Mouse (Mus musculus) liver, embryonic 11.5 days (tissue): ENCODE results near the gene Ppp1r32. TPM values are rescaled to one million over a fixed set of nuclear protein-coding genes. Genes with fewer than 3 reads are reported as not detected.

Experiments
- ATAC-seq: fragments of 200-750 bp; cut with Nextera tagmentation; replicated peaks from 2 replicates; pipeline ENCODE4 v1.8.0; 2017; ENCODE audit warnings: moderate number of reproducible peaks, mild to moderate bottlenecking, moderate TSS enrichment, moderate library complexity; ENCODE audit not compliant: low FRiP score
- DNase-seq: peaks from one replicate; pipeline ENCODE4 v3.0.0-alpha.2; 2017; ENCODE audit warnings: low spot score
- H3K27ac ChIP-seq: fragments of 300-500 bp; sonication (generic); 2 replicates; pipeline ENCODE4 v1.5.1; 2014; ENCODE audit warnings: mild to moderate bottlenecking, low read depth, low read length, control low read depth
- H3K27me3 ChIP-seq: fragments of 300-500 bp; sonication (generic); replicated peaks from 2 replicates; pipeline ENCODE4 v1.6.1; 2014; ENCODE audit warnings: low read length, mixed read lengths; ENCODE audit not compliant: control insufficient read depth, insufficient read depth
- H3K36me3 ChIP-seq: fragments of 300-500 bp; sonication (generic); 2 replicates; pipeline ENCODE4 v1.6.1; 2014; ENCODE audit warnings: mild to moderate bottlenecking, low read length, moderate library complexity, mixed read lengths; ENCODE audit not compliant: control insufficient read depth, insufficient read depth
- H3K4me1 ChIP-seq: fragments of 300-500 bp; sonication (generic); replicated peaks from 2 replicates; pipeline ENCODE4 v1.6.1; 2014; ENCODE audit warnings: low read length, mixed read lengths; ENCODE audit not compliant: control insufficient read depth, insufficient read depth
- H3K4me2 ChIP-seq: fragments of 300-500 bp; sonication (generic); 2 replicates; pipeline ENCODE4 v1.6.1; 2014; ENCODE audit warnings: mild to moderate bottlenecking, control low read depth, moderate library complexity
- H3K4me3 ChIP-seq: fragments of 300-500 bp; sonication (generic); 2 replicates; pipeline ENCODE4 v1.5.1; 2014; ENCODE audit warnings: low read depth, low read length, control low read depth
- H3K9ac ChIP-seq: fragments of 300-500 bp; sonication (generic); 2 replicates; pipeline ENCODE4 v1.6.1; 2014; ENCODE audit warnings: low read depth, low read length, control low read depth
- H3K9me3 ChIP-seq: fragments of 300-500 bp; sonication (generic); 2 replicates; pipeline ENCODE4 v1.6.1; 2016; ENCODE audit warnings: low read length, inconsistent platforms, mixed read lengths; ENCODE audit not compliant: control insufficient read depth
- WGBS: fragments of 180-500 bp; shearing (Covaris S2); extraction: QIAGEN DNeasy Blood & Tissue Kit; methylation state at CpG from one replicate; pipeline ENCODE4 v1.1.7; 2014; 5-methylcytosine and 5-hydroxymethylcytosine counted together
- polyA plus RNA-seq: library from polyadenylated mRNA; unstranded; fragments of >200 nt; fragmentation: Nextera tagmentation; extraction: Ambion mirVana; gene quantifications from 2 replicates; pipeline ENCODE4 v1.2.1, GENCODE M21; 2014

The Ppp1r32 gene
- polyA plus RNA-seq, 1 experiment from 2014 or later: 0.12 TPM

DNA sequence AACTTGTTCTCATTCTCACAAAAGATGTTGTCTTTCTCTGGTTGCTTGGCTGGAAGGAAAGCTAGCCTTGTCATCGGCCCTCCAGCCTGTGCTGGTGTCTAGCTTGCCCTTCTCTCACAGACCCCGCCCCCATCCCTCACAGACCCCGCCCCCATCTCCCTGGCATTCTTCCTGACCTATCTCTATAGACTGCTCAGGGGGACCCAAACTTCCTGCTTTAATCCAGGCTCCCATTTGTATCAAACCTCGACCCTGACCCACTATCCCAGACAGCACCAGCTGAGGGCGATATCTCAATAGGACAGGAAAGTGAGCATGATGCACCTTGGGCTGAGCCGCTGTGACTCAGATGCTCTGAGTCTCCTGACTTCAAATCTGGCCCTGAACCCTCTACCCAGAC, 8.9 kb downstream of the Ppp1r32 start:
- Histone ChIP-seq H3K27ac (no peak overlapping the region), H3K4me1 (no peaks in the 10 kb centered on the region), H3K4me2 (no peak overlapping the region), H3K36me3 (no peaks in the 10 kb centered on the region), H3K4me3 (no peak overlapping the region), H3K9ac (no peak overlapping the region), H3K9me3 (no peaks in the 10 kb centered on the region), H3K27me3 (no peaks in the 10 kb centered on the region; the same call in 1 of the 2 replicates)
- no peak for ATAC-seq
- DNase-seq: no peak
- WGBS: 16% methylated on average over 6 of the region's 6 CpGs

DNA sequence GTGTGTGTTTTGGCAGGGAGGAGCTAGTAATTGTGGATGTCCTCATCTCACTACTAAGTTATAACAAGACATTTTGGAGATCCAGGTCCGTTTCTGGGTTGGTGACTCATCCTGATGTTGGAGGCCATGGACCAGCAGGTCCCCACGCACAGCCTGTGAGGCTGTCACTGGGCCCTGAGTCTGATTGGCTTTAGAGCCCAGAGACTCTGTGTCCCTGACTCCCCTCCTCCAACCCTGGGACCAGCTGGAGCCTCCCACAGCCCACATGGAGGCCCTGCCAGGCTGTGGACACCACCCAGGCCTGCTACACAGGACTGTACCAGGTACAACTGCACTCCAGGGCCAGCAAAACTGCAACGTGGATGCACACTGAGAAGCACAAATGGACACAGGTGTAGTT, 9.8 kb downstream of the Ppp1r32 start:
- no peaks in the 10 kb centered on the region; the same call in 1 of the 2 replicates for H3K27me3 ChIP-seq
- WGBS: 70% methylated on average over 3 of the region's 3 CpGs

DNA sequence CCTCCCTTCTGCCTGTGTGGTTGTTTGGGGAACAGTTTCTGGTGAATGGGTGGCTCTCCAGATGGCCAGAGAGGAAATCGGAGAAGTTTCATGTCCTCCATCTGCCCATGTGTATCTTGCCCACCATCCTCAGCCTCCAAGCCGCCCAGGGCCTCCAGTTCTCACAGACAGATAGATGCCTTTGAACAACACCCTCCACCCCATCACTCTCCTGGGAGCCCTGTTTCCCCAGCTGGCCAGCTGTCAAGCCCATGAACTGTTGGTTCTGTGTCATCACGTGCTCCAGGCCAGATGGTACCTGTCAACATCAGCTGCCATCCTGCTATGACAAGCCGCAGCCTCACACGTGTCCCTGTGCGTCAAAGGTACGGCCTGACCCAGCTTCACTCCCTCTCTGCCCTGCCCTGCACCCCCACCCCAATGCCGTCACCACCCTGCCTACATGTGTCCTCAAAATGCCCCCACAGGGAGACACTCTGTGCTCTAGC, 13.5 kb downstream of the Ppp1r32 start:
- Histone ChIP-seq H3K36me3 (no peaks in the 10 kb centered on the region), H3K27me3 (no peaks in the 10 kb centered on the region; the same call in 1 of the 2 replicates), H3K9ac (no peak overlapping the region), H3K4me3 (no peak overlapping the region), H3K9me3 (no peaks in the 10 kb centered on the region), H3K27ac (no peak overlapping the region), H3K4me1 (no peaks in the 10 kb centered on the region), H3K4me2 (no peak overlapping the region)
- ATAC-seq: no peak
- 57% methylated on average over 8 of the region's 8 CpGs for whole genome bisulfite sequencing
- no peak for DNase-seq

More for the DNA sequence above, 9.8 kb downstream of the Ppp1r32 start:
- Histone ChIP-seq H3K9me3 (no peaks in the 10 kb centered on the region), H3K27ac (no peak overlapping the region), H3K4me2 (no peak overlapping the region), H3K36me3 (no peaks in the 10 kb centered on the region), H3K4me1 (no peaks in the 10 kb centered on the region), H3K9ac (no peak overlapping the region), H3K4me3 (no peak overlapping the region)
- no peak for DNase-seq
- no peak for ATAC-seq

DNA sequence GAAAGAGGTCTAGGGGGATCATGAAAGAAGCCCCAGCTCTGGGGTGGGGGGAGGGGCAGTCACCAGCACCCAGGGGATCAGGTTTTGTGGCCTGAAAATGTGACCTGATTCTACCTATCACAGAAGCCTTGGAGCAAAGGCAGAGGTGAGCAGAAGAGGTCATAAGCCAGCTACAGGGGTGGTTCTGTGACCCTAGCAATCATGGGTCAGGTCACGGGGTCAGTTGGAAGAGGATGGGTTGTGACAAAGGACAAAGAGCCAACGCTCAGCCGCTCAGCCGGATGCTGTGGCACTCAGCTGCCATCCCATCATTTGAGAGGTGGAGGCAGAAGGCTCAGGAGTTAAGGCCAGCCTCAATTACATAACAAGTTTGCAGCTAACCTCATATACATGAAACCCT, 18.3 kb downstream of the Ppp1r32 start:
- Histone ChIP-seq H3K36me3 (no peaks in the 10 kb centered on the region), H3K9me3 (no peaks in the 10 kb centered on the region), H3K4me3 (no peak overlapping the region), H3K27me3 (peaks cover 36% of the 10 kb centered on the region), H3K4me1 (no peaks in the 10 kb centered on the region), H3K9ac (no peak overlapping the region), H3K27ac (no peak overlapping the region), H3K4me2 (no peak overlapping the region)
- ATAC-seq (no peak), DNase-seq (no peak)
- WGBS: 42% methylated on average over 4 of the region's 4 CpGs

DNA sequence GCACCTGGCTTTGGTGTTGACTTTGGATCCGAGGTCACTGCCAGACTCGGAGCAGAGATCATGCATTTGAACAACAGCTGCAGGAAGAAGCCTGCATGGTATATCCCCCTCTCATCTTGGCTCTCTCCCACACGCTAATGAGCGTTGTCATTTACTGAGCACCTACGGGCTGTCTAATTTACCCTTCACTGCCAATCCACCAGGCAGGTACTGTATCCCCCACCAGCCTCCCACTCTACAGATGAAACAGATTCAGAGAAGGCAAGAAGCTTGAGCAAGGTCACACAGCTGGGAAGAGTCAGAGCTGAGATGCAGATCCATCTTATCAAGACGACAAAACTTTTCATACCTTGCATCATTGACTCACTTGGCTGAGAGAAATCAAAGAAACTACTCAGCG, 21.1 kb downstream of the Ppp1r32 start:
- Histone ChIP-seq H3K9me3 (no peaks in the 10 kb centered on the region), H3K4me2 (no peak overlapping the region), H3K36me3 (no peaks in the 10 kb centered on the region), H3K4me1 (no peaks in the 10 kb centered on the region; the same call in 1 of the 2 replicates), H3K27me3 (peaks cover 64% of the 10 kb centered on the region), H3K4me3 (no peak overlapping the region), H3K27ac (no peak overlapping the region), H3K9ac (no peak overlapping the region)
- DNase-seq: no peak
- WGBS: 46% methylated on average over 7 of the region's 7 CpGs
- ATAC-seq: no peak

DNA sequence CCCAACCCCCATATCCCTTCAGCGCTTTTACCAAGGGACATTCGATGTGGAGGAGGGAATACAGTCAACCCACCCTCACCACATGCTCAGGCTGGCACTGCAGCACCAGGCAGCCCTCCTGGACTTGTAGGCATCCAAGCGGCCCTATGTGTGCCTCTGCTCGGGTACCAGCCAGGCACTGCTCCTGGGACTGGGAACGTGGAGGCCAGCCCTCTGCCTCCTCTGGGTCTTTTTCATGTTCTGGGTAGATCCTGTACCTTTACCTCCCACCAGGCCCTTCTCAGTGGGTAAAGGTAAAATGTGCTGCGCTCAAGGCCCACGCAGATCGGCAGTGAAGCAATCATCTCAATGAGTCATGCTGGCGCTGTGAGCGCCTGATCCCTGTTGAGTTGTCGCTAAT, 22.8 kb downstream of the Ppp1r32 start:
- H3K4me2 ChIP-seq: no peak overlapping the region
- H3K9ac ChIP-seq: no peak overlapping the region
- no peaks in the 10 kb centered on the region for H3K9me3 ChIP-seq
- DNase-seq (no peak), ATAC-seq (no peak)
- no peaks in the 10 kb centered on the region for H3K36me3 ChIP-seq
- 40% methylated on average over 11 of the region's 11 CpGs for WGBS
- H3K27ac ChIP-seq: no peak overlapping the region
- H3K4me1 ChIP-seq: peaks cover 2% of the 10 kb centered on the region
- no peak overlapping the region for H3K4me3 ChIP-seq
- H3K27me3 ChIP-seq: peaks cover 81% of the 10 kb centered on the region

DNA sequence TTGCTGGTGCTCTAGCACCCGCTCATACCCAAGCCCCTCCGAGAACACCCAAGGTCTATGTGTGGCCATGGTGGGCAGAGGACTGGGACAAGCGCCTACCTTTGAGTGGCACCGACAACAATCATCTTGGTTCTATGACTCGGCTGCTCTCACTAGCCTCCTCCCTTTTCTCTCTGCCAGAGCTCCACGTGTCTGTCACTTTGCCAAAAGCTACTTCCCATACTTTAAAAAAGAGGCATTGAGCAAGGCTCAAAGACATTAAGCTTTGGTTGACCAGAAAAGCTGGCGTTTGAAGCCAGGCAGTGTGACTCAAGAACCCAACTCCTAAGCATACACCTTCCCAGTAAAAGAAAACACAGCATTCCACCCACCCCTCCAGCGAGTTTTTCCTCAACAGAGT, 24.6 kb downstream of the Ppp1r32 start:
- WGBS: 31% methylated on average over 8 of the region's 8 CpGs
- Histone ChIP-seq H3K27ac (no peak overlapping the region), H3K9me3 (no peaks in the 10 kb centered on the region), H3K36me3 (no peaks in the 10 kb centered on the region), H3K27me3 (peaks cover 86% of the 10 kb centered on the region), H3K4me3 (no peak overlapping the region), H3K4me2 (peak overlapping the region; percentile 62), H3K9ac (no peak overlapping the region), H3K4me1 (peaks cover 2% of the 10 kb centered on the region)
- no peak for ATAC-seq
- DNase-seq: no peak

DNA sequence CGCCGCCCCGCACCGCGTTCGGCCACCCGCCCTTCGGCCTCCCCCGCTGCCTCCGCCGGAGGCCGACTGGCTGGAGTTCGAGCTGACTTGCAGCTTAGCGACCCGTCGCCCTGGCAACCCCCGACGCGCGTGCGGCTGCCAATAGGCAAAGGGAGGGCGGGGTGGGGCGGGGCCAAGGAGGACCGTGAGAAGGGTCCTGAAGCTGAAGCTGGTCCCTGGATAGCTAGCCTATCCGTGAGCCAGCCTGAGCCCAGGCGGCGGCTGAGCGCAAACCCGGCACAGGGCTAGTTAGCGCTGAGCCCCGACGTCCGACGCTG, 25.3 kb downstream of the Ppp1r32 start:
- H3K27me3 ChIP-seq: peaks cover 86% of the 10 kb centered on the region
- H3K4me2 ChIP-seq: peak overlapping the region; percentile 62
- no peaks in the 10 kb centered on the region for H3K36me3 ChIP-seq
- H3K9ac ChIP-seq: no peak overlapping the region
- H3K4me3 ChIP-seq: peak overlapping the region; percentile 44
- peak; percentile 73 for DNase-seq
- no peak overlapping the region for H3K27ac ChIP-seq
- 1% methylated on average over 33 of the region's 34 CpGs for WGBS
- H3K9me3 ChIP-seq: no peaks in the 10 kb centered on the region
- H3K4me1 ChIP-seq: peaks cover 2% of the 10 kb centered on the region
- ATAC-seq: peak; percentile 78

DNA sequence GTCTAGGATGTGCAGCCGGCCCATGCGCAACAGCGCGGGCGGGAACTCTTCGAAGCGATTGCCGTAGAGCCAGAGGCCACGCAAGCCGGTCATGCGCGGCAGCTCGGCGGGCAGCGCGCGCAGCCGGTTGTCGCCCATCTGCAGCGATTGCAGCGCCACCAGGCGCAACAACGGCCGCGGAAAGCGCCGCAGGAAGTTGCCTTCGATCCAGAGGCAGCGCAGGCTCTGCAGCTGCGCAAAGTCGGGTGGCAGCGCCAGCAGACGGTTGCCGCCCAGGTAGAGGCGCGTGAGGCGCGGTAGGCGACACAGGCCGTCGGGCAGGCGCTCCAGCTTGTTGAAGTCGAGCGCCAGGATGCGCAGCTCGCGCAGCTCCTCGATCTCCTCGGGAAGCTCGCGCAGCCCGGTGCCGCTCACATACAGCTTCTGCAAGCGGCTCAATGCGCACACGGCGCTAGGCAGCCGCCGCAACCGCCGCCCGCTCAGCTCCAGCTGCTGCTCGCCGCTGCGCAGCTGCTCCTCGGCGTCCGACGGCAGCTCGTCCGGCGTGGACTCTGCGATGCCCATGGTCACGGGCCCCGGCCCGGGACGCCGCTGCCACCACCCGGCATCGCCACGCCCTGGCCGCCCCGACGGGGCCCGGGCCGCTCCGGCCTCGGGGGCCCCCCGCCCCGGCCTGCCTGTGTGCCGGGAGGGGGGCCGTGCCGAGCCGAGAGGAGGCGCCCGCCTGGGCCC, 25.8 kb downstream of the Ppp1r32 start, which contains the start of gene Lrrc10b:
Lrrc10b (minus strand) TSS at position 722 of the 732 bp plus-strand sequence.
- peak within 1 kb of the TSS; percentile 62 for H3K4me2 ChIP-seq
- 1% methylated on average over 90 of the region's 96 CpGs for WGBS
- H3K4me3 ChIP-seq: peak within 1 kb of the TSS; percentile 44
- no peak within 1 kb of the TSS for H3K9ac ChIP-seq
- H3K27ac ChIP-seq: no peak within 1 kb of the TSS
- peaks cover 80% of the 10 kb centered on the region for H3K27me3 ChIP-seq
- H3K36me3 ChIP-seq: no peaks in the 10 kb centered on the region
- peaks cover 2% of the 10 kb centered on the region for H3K4me1 ChIP-seq
- ATAC-seq (peak; percentile 36; the same call in 1 of the 2 replicates), DNase-seq (peak; percentile 57)
- H3K9me3 ChIP-seq: no peaks in the 10 kb centered on the region
